Mouse (Mus musculus) spleen, adult 2 months (tissue): Measurements from ENCODE around the gene Dnajc16. TPM values are rescaled to one million over a fixed set of nuclear protein-coding genes. Genes with fewer than 3 reads are reported as not detected.
A peak's percentile ranks its signal among the peaks of the same experiment; 100 is the strongest.

ENCODE experiments used
- DNase-seq, 2 experiments: peaks; one replicate each; pipeline versions ENCODE4 v3.0.0 to v3.0.0-alpha.2; 2012 to 2021; ENCODE audit warnings: low spot score in 2 of 2, low read depth in 1 of 2
- H3K27ac ChIP-seq: fragments of 200-500 bp; 2 replicates; pipeline ENCODE4 v1.5.1; 2012; ENCODE audit warnings: low read length, inconsistent platforms; ENCODE audit not compliant: insufficient read depth
- H3K27me3 ChIP-seq: fragments of 200-500 bp; 2 replicates; pipeline ENCODE4 v1.6.1; 2012; ENCODE audit warnings: mild to moderate bottlenecking, moderate library complexity, low read length, inconsistent platforms; ENCODE audit not compliant: control insufficient read depth, insufficient read depth
- H3K36me3 ChIP-seq: fragments of 200-500 bp; 2 replicates; pipeline ENCODE4 v1.6.1; 2012; ENCODE audit warnings: mild to moderate bottlenecking, low read length, inconsistent platforms; ENCODE audit not compliant: control insufficient read depth, insufficient read depth
- H3K4me1 ChIP-seq: fragments of 200-500 bp; 2 replicates; pipeline ENCODE4 v1.6.1; 2011; ENCODE audit warnings: inconsistent platforms; ENCODE audit not compliant: control insufficient read depth, insufficient read depth, insufficient read length
- H3K4me3 ChIP-seq: fragments of 200-500 bp; 2 replicates; pipeline ENCODE4 v1.5.1; 2011; ENCODE audit warnings: mild to moderate bottlenecking, inconsistent platforms; ENCODE audit not compliant: insufficient read depth, insufficient read length; ENCODE audit errors: extremely low read depth
- CTCF ChIP-seq: fragments of 200-500 bp; IDR thresholded peaks from 2 replicates; pipeline ENCODE4 v1.5.1; 2011; ENCODE audit warnings: mild to moderate bottlenecking, inconsistent platforms; ENCODE audit not compliant: insufficient read depth, insufficient read length, insufficient replicate concordance; ENCODE audit errors: extremely low read depth
- POLR2A ChIP-seq: fragments of 200-500 bp; IDR thresholded peaks from 2 replicates; pipeline ENCODE4 v1.6.1; 2011; ENCODE audit warnings: low read depth, low read length, inconsistent platforms
- WGBS: fragments of 180-500 bp; shearing (Covaris S2); methylation state at CpG from one replicate; pipeline ENCODE4 v1.1.7; 2018; 5-methylcytosine and 5-hydroxymethylcytosine counted together
- polyA plus RNA-seq: library from polyadenylated mRNA; depleted of rRNA; stranded (reverse); fragments of >200 nt; gene quantifications from 2 replicates; pipeline ENCODE4 v1.2.3, GENCODE M21; 2012

The Dnajc16 gene
- polyA plus RNA-seq, 1 experiment = 6.6 TPM

DNA sequence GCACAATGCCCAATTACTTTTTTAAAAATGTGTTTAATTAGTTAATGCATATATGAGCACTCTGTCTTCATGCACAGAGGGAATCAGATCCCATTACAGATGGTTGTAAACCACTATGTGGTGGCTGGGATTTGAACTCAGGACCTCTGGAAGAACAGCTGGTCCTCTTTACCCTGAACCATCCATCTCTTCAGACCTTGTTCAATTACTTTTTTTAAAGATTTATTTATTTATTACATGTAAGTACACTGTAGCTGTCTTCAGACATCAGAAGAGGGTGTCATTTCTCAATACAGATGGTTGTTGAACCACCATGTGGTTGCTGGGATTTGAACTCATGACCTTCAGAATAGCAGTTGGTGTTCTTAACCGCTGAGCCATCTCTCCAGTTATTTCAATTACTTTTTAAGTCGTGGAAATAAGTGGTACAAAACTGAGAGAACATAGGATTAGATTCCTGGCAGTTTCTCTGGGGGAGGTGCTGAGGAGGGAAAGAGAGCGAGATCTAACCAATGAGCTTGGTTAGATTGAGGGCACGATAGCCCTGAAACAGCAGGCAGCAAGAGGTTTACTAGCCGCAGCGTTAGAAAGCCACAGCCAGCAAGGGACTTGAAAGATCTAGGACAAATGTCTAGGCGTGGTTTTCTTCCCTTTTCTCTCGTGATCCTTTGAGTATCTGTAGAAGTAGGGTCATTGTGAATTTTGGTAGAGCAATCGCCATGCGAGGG lies 2.0 kb upstream of the Dnajc16 start:
- TF ChIP-seq CTCF (no peak), POLR2A (no peak)
- H3K4me3 ChIP-seq = peak overlapping the region; percentile 70
- H3K4me1 ChIP-seq = no peaks in the 10 kb centered on the region
- DNase-seq = no peak
- 8% methylated on average over 10 of the region's 10 CpGs for WGBS
- H3K36me3 ChIP-seq = peaks cover 9% of the 10 kb centered on the region
- H3K27ac ChIP-seq = peak overlapping the region; percentile 84
- no peaks in the 10 kb centered on the region for H3K27me3 ChIP-seq

DNA sequence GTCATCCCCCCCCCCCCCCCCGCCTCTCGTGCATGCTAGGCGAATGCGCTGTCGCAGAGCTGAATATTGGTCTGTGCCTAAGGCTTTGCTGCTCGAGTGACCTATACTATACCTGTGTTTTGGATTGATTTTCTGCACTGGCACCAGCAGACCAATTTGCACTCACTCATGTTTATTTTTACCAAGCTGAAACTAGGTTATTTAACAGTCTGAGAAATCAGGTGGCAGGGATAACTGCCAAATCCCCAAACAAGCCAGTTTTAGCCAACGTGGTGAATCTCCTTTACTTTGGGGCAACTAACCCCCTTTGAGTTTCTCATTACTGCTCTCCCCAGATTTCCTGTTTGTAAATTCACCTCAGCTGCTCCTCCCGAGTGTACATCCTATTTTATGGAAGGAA lies 1.2 kb upstream of the Dnajc16 start:
- TF ChIP-seq CTCF = no peak
- Histone ChIP-seq H3K4me1 (no peaks in the 10 kb centered on the region), H3K36me3 (peaks cover 5% of the 10 kb centered on the region), H3K27me3 (no peaks in the 10 kb centered on the region), H3K27ac (no peak overlapping the region), H3K4me3 (no peak overlapping the region)
- DNase-seq = no peak
- 80% methylated on average over 8 of the region's 8 CpGs for WGBS

DNA sequence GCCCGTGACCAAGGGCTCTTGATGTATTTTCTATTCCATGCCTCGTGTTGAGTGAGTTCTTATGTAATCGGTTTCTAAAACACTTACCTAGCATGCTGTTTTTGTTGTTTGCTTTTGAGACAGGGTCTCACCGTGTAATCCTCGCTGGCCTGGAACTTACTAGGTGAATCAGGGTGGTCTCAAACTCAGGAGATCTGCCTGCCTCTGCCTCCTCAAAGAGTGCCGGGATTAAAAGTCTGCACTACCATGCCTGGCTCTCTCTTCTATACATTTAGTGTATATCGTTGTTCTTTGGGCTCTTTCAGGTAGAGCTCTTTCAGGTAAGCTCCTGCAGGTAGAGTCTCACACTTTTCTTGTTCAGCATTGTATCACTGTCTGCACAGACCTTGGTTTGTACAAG lies 755 bp upstream of the Dnajc16 start:
- no peak for TF ChIP-seq CTCF
- TF ChIP-seq POLR2A = no peak
- 86% methylated on average over 7 of the region's 7 CpGs for WGBS
- Histone ChIP-seq H3K36me3 (peaks cover 2% of the 10 kb centered on the region), H3K27ac (no peak overlapping the region), H3K4me3 (no peak overlapping the region), H3K4me1 (no peaks in the 10 kb centered on the region), H3K27me3 (no peaks in the 10 kb centered on the region)
- no peak for DNase-seq

DNA sequence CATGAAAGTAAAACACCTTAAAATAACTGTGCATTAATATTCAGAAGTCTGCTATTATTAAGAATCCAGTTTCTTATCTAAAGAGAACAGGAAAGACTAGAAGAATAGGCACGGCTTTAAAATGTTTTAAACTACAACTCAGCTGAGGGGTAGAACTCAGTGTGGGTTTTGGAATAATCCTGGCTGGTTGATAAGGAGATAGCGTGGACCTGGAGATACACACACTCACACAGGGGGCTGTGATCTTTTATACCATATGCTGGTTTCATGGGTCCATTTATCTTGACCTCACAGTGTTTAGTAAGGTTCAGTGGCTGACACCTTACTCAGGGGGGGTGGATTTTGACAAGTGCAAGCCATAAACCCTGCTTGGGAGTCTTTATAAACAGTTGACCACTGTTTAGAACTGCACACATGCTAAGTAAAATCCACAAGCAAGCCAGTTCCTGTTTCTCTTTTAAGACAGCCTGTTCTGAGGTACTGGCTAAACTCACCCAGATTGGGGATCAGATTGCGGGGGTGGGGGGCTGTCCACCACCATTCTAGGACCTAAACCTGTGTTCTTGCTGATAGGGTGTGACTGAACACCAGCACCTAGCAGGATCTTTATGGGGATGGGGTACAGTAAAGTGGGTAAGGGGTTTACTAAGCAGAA lies 1.0 kb downstream of the Dnajc16 start:
- H3K27ac ChIP-seq = peak overlapping the region; percentile 55
- no peaks in the 10 kb centered on the region for H3K27me3 ChIP-seq
- no peaks in the 10 kb centered on the region for H3K4me1 ChIP-seq
- 39% methylated on average over 3 of the region's 3 CpGs for WGBS
- H3K4me3 ChIP-seq = peak overlapping the region; percentile 74
- no peak for TF ChIP-seq CTCF
- no peak for TF ChIP-seq POLR2A
- no peak for DNase-seq
- peaks cover 3% of the 10 kb centered on the region for H3K36me3 ChIP-seq

DNA sequence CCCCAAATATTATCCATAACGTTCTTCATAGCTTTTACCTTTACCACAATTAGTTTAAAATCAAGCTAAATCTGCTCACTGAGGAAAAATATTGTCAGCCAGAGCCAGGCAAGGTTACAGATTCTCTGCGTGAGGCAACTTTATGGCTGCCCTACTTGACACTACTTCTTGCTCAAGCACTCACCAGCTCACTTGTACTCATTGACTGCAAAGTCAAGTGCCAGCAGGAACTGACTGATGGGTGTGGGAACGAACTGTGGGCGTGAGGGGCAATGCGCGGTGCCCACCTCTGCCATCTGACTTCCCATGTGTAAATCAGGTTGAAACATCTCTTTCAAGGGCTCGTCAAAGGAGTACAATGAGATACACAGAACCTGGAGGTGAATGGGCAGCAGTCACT lies 3.3 kb downstream of the Dnajc16 start:
- no peak for DNase-seq
- WGBS = 92% methylated on average over 7 of the region's 7 CpGs

DNA sequence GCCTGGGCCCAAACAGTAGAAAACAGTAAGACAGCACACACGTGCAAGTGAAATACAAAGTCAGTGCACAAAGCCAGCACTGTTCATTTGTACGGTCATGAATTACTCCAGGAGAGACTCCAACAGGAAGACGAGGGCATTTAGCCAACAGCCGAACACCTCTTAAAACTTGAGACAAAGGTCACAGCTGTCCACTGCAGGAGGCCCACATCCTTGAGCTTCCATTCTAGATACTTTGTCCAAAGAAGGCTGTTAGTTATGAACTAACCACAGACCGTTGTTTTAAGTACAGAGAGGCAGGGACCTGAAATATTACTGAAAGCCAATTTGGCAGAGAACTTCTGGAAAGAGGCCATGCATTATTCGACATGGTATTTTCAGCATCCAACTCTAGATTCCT lies 3.7 kb downstream of the Dnajc16 start:
- H3K36me3 ChIP-seq = peaks cover 14% of the 10 kb centered on the region
- H3K27ac ChIP-seq = no peak overlapping the region
- TF ChIP-seq POLR2A (no peak), CTCF (no peak)
- no peaks in the 10 kb centered on the region for H3K4me1 ChIP-seq
- no peak overlapping the region for H3K4me3 ChIP-seq
- no peaks in the 10 kb centered on the region for H3K27me3 ChIP-seq
- DNase-seq = no peak
- WGBS = 85% methylated on average over 6 of the region's 6 CpGs

More for the DNA sequence above, 3.3 kb downstream of the Dnajc16 start:
- H3K36me3 ChIP-seq = peaks cover 12% of the 10 kb centered on the region
- no peaks in the 10 kb centered on the region for H3K4me1 ChIP-seq
- H3K4me3 ChIP-seq = no peak overlapping the region
- TF ChIP-seq CTCF (no peak), POLR2A (no peak)
- H3K27me3 ChIP-seq = no peaks in the 10 kb centered on the region
- no peak overlapping the region for H3K27ac ChIP-seq

DNA sequence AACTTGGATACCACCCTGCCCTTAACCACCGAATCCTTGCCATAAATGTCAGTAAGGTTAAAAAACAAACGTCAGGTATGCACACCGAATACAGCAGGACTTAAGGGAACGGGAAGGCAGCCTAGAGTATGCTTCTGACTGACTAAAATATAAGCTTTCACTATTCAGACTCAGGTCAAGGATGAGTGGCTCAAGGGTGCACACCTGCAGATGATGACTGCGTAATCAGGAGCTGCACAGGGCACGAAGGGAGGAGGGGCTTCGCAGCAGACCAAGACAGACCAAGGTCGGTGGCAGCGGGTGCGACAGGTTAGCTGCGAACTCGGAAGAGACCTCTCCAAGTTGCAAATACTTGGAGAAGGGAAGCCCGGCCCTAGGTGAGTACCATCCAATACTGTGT lies 4.6 kb downstream of the Dnajc16 start:
- no peak overlapping the region for H3K27ac ChIP-seq
- TF ChIP-seq CTCF = no peak
- TF ChIP-seq POLR2A = no peak
- no peaks in the 10 kb centered on the region for H3K4me1 ChIP-seq
- WGBS = 88% methylated on average over 13 of the region's 13 CpGs
- H3K4me3 ChIP-seq = no peak overlapping the region
- no peak for DNase-seq
- no peaks in the 10 kb centered on the region for H3K27me3 ChIP-seq
- H3K36me3 ChIP-seq = peaks cover 18% of the 10 kb centered on the region
